Mouse (Mus musculus): Measurements from ENCODE around the gene Gemin6. TPM values are rescaled to one million over a fixed set of nuclear protein-coding genes. Genes with fewer than 3 reads are reported as not detected.
"Not testable (repeated sequence)": the region's sequence is repeated elsewhere in the genome, so short reads cannot be mapped to it uniquely, and the experiment has no call there.

Gemin6 gene
- polyA plus RNA-seq, 1 experiment, result 1.2 TPM

GRCm38 (mm10) chr17:80254421-80254820 lies 30.2 kb downstream of the Gemin6 start:
- WGBS, result 97% methylated on average over 5 of the region's 5 CpGs

GRCm38 (mm10) chr17:80255208-80255607 lies 31.0 kb downstream of the Gemin6 start:
- Histone ChIP-seq H3K27ac (ENCODE audit: insufficient read depth, low read depth, low read length) (peak overlapping the region; percentile 59), H3K27me3 (ENCODE audit: control insufficient read depth, insufficient read depth, low read length) (no peaks in the 10 kb centered on the region), H3K4me1 (ENCODE audit: control insufficient read depth, insufficient read depth, insufficient read length, low read length) (peaks cover 5% of the 10 kb centered on the region), H3K36me3 (ENCODE audit: control insufficient read depth, insufficient read depth, low read length) (peaks cover 56% of the 10 kb centered on the region), H3K4me3 (ENCODE audit: low read depth, low read length) (no peak overlapping the region)
- no peak for TF ChIP-seq CTCF (IDR thresholded peaks at IDR 0.05; ENCODE audit: extremely low read depth, insufficient read length, insufficient replicate concordance, low read depth, low read length)
- TF ChIP-seq POLR2A (IDR thresholded peaks at IDR 0.05; ENCODE audit: low read depth, low read length), result no peak
- 45% methylated on average over 13 of the region's 13 CpGs for WGBS

More at GRCm38 (mm10) chr17:80254421-80254820, 30.2 kb downstream of the Gemin6 start:
- Histone ChIP-seq H3K4me1 (ENCODE audit: control insufficient read depth, insufficient read depth, insufficient read length, low read length) (peaks cover 5% of the 10 kb centered on the region), H3K4me3 (ENCODE audit: low read depth, low read length) (no peak overlapping the region), H3K36me3 (ENCODE audit: control insufficient read depth, insufficient read depth, low read length) (peaks cover 58% of the 10 kb centered on the region), H3K27ac (ENCODE audit: insufficient read depth, low read depth, low read length) (no peak overlapping the region), H3K27me3 (ENCODE audit: control insufficient read depth, insufficient read depth, low read length) (no peaks in the 10 kb centered on the region)
- TF ChIP-seq CTCF (IDR thresholded peaks at IDR 0.05; ENCODE audit: extremely low read depth, insufficient read length, insufficient replicate concordance, low read depth, low read length) (no peak), POLR2A (IDR thresholded peaks at IDR 0.05; ENCODE audit: low read depth, low read length) (no peak)

DNA sequence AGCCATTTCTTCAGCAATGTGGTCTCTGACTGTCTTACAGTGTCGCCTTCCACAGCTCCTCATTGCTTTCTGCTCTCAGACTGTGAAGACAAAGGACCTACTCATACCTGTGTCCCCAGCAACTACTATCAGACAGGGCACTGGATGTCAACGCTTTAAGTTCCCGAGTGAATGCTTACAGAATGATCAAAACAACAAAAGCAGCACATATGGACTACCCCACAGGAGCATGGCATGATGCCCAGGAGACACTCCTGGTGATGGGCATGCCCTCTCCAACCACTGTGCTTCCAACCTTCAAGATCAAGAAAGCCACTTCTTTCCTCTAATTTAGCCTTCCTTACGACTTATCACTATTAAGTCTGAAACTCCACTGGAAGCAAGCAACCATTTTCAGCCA lies 42.8 kb downstream of the Gemin6 start:
- TF ChIP-seq POLR2A (IDR thresholded peaks at IDR 0.05; ENCODE audit: low read depth, low read length), result no peak
- TF ChIP-seq CTCF (IDR thresholded peaks at IDR 0.05; ENCODE audit: extremely low read depth, insufficient read length, insufficient replicate concordance, low read depth, low read length), result no peak
- 91% methylated on average over 4 of the region's 4 CpGs for WGBS
- Histone ChIP-seq H3K27me3 (ENCODE audit: control insufficient read depth, insufficient read depth, low read length) (no peaks in the 10 kb centered on the region), H3K4me3 (ENCODE audit: low read depth, low read length) (no peak overlapping the region), H3K36me3 (ENCODE audit: control insufficient read depth, insufficient read depth, low read length) (peaks cover 62% of the 10 kb centered on the region), H3K27ac (ENCODE audit: insufficient read depth, low read depth, low read length) (no peak overlapping the region), H3K4me1 (ENCODE audit: control insufficient read depth, insufficient read depth, insufficient read length, low read length) (no peaks in the 10 kb centered on the region)

DNA sequence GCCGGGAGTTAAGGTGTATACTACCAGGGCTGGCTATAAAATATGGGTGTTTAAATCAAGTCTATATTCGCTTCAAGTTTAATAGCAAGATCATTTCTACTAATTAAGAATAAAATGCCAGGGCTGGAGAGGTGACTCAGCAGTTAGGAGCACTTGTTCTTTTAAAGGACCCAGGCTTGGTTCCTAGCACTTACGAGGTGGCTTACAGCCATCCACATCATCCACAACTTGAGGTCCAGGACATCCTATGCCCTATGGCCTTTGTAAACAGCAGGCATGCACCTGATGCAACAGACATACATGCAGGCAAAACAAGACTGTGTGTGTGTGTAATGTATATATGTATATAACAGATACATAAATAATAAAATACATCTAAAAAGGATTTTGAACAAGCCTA lies 43.9 kb downstream of the Gemin6 start:
- H3K36me3 ChIP-seq (ENCODE audit: control insufficient read depth, insufficient read depth, low read length), result peaks cover 67% of the 10 kb centered on the region
- TF ChIP-seq POLR2A (IDR thresholded peaks at IDR 0.05; ENCODE audit: low read depth, low read length) (no peak), CTCF (IDR thresholded peaks at IDR 0.05; ENCODE audit: extremely low read depth, insufficient read length, insufficient replicate concordance, low read depth, low read length) (no peak)
- H3K27me3 ChIP-seq (ENCODE audit: control insufficient read depth, insufficient read depth, low read length), result no peaks in the 10 kb centered on the region
- no peaks in the 10 kb centered on the region for H3K4me1 ChIP-seq (ENCODE audit: control insufficient read depth, insufficient read depth, insufficient read length, low read length)
- no peak overlapping the region for H3K4me3 ChIP-seq (ENCODE audit: low read depth, low read length)
- 95% methylated on average over 3 of the region's 3 CpGs for WGBS
- H3K27ac ChIP-seq (ENCODE audit: insufficient read depth, low read depth, low read length), result no peak overlapping the region

DNA sequence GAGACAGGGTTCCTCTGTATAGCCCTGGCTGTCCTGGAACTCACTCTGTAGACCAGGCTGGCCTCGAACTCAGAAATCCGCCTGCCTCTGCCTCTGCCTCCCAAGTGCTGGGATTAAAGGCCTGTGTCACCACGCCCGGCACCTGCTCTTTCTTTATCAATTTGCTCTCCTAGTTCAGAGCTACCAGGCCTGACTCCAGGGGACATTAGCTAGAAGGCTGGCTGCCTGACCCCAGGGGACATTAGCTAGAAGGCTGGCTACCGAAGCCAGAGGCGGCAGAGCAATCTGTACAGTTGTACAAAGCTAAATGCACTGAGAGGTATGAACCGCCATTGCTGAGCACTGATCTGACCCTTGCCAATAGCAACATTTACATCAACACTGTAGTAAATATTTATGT lies 46.4 kb downstream of the Gemin6 start:
- H3K4me3 ChIP-seq (ENCODE audit: low read depth, low read length); H3K27ac ChIP-seq (ENCODE audit: insufficient read depth, low read depth, low read length); H3K27me3 ChIP-seq (ENCODE audit: control insufficient read depth, insufficient read depth, low read length); H3K4me1 ChIP-seq (ENCODE audit: control insufficient read depth, insufficient read depth, insufficient read length, low read length): not testable (repeated sequence)
- WGBS, result 94% methylated on average over 7 of the region's 7 CpGs
- peaks cover 70% of the 10 kb centered on the region for H3K36me3 ChIP-seq (ENCODE audit: control insufficient read depth, insufficient read depth, low read length)

Other genes starting within 250 kb of the Gemin6 start
- gene Hnrnpll, start 162.1 kb upstream of the Gemin6 start, polyA plus RNA-seq (2012; rRNA removed), result 4.9 and 10.7 TPM in 2 replicates
- gene Galm, start 97.0 kb upstream of the Gemin6 start, polyA plus RNA-seq (2012; rRNA removed), result 24.1 and 67.4 TPM in 2 replicates
- gene Srsf7, start 17.1 kb upstream of the Gemin6 start, polyA plus RNA-seq (2012; rRNA removed), result 8.1 and 16.2 TPM in 2 replicates
- not detected in 2 replicates for gene Ttc39d, start 17.0 kb upstream of the Gemin6 start, polyA plus RNA-seq (2012; rRNA removed)
- 0.66 and 0.72 TPM in 2 replicates for gene Morn2, start 65.8 kb downstream of the Gemin6 start, polyA plus RNA-seq (2012; rRNA removed)
- 2.1 and 4.6 TPM in 2 replicates for gene Dhx57, start 66.0 kb downstream of the Gemin6 start, polyA plus RNA-seq (2012; rRNA removed)
- gene Arhgef33, start 83.0 kb downstream of the Gemin6 start, polyA plus RNA-seq (2012; rRNA removed), result 0.11 and 0.28 TPM in 2 replicates
- 0.87 TPM in 1 of 2 replicates, not detected in the other for gene Gm10190, start 149.1 kb downstream of the Gemin6 start, polyA plus RNA-seq (2012; rRNA removed)

Measured in small intestine, adult 2 months (tissue).